Mouse (Mus musculus) neural tube, embryonic 14.5 days (tissue): ENCODE data around the gene Uap1l1. TPM values are rescaled to one million over a fixed set of nuclear protein-coding genes. Genes with fewer than 3 reads are reported as not detected.

ENCODE experiments used
- ATAC-seq: fragments of 200-750 bp; cut with Nextera tagmentation; 2 replicates; pipeline ENCODE4 v1.8.0; 2017; ENCODE audit warnings: low read depth, mild to moderate bottlenecking, moderate TSS enrichment, moderate library complexity
- H3K27ac ChIP-seq: fragments of 300-500 bp; sonication (generic); 2 replicates; pipeline ENCODE4 v1.5.1; 2014; ENCODE audit warnings: low read depth, mild to moderate bottlenecking, control low read depth, low read length, moderate library complexity, mixed read lengths
- H3K27me3 ChIP-seq: fragments of 300-500 bp; sonication (generic); 2 replicates; pipeline ENCODE4 v1.6.1; 2014; ENCODE audit warnings: low read length; ENCODE audit not compliant: control insufficient read depth, insufficient read depth
- H3K36me3 ChIP-seq: fragments of 300-500 bp; sonication (generic); 2 replicates; pipeline ENCODE4 v1.6.1; 2014; ENCODE audit warnings: low read length, mixed read lengths; ENCODE audit not compliant: control insufficient read depth, insufficient read depth
- H3K4me1 ChIP-seq: fragments of 300-500 bp; sonication (generic); 2 replicates; pipeline ENCODE4 v1.6.1; 2014; ENCODE audit warnings: low read length; ENCODE audit not compliant: control insufficient read depth, insufficient read depth
- H3K4me2 ChIP-seq: fragments of 300-500 bp; sonication (generic); 2 replicates; pipeline ENCODE4 v1.6.1; 2014; ENCODE audit warnings: mild to moderate bottlenecking, low read depth, low read length, control low read depth
- H3K4me3 ChIP-seq: fragments of 300-500 bp; sonication (generic); 2 replicates; pipeline ENCODE4 v1.5.1; 2014; ENCODE audit warnings: low read depth, low read length, control low read depth, mixed read lengths
- H3K9ac ChIP-seq: fragments of 300-500 bp; sonication (generic); replicated peaks from 2 replicates; pipeline ENCODE4 v1.6.1; 2014; ENCODE audit warnings: low read depth, mild to moderate bottlenecking, control low read depth, low read length, mixed read lengths
- H3K9me3 ChIP-seq: fragments of 300-500 bp; sonication (generic); 2 replicates; pipeline ENCODE4 v1.6.1; 2016; ENCODE audit warnings: low read length; ENCODE audit not compliant: control insufficient read depth
- WGBS: fragments of 180-500 bp; shearing (Covaris S2); extraction: QIAGEN DNeasy Blood & Tissue Kit; methylation state at CpG from one replicate; pipeline ENCODE4 v1.1.7; 2014; 5-methylcytosine and 5-hydroxymethylcytosine counted together
- polyA plus RNA-seq: library from polyadenylated mRNA; unstranded; fragments of >200 nt; fragmentation: Nextera tagmentation; extraction: Ambion mirVana; gene quantifications from 2 replicates; pipeline ENCODE4 v1.2.1, GENCODE M21; 2014

Gene Uap1l1
- polyA plus RNA-seq, 1 experiment from 2014 or later: 4.6 TPM

GRCm38 (mm10) chr2:25356208-25357079 is 9.0 kb downstream of the Uap1l1 start, which contains the start of gene Dpp7:
Gene Dpp7, minus strand, starts transcription at chr2:25356359.
- ATAC-seq: peak; percentile 81
- peaks cover 14% of the 10 kb centered on the region for H3K4me1 ChIP-seq
- WGBS: 6% methylated on average over 13 of the region's 13 CpGs
- peak within 1 kb of the TSS; percentile 56 for H3K9ac ChIP-seq
- no peaks in the 10 kb centered on the region for H3K9me3 ChIP-seq
- H3K27me3 ChIP-seq: no peaks in the 10 kb centered on the region
- H3K4me2 ChIP-seq: peak within 1 kb of the TSS; percentile 89
- H3K27ac ChIP-seq: no peak within 1 kb of the TSS
- H3K4me3 ChIP-seq: peak within 1 kb of the TSS; percentile 47
- H3K36me3 ChIP-seq: peaks cover 8% of the 10 kb centered on the region

GRCm38 (mm10) chr2:25355419-25356066 is 9.9 kb downstream of the Uap1l1 start:
- no peaks in the 10 kb centered on the region for H3K9me3 ChIP-seq
- peak overlapping the region; percentile 47 for H3K4me3 ChIP-seq
- WGBS: 38% methylated on average over 18 of the region's 18 CpGs
- ATAC-seq: peak; percentile 15; the same call in 1 of the 2 replicates
- no peak overlapping the region for H3K27ac ChIP-seq
- H3K27me3 ChIP-seq: no peaks in the 10 kb centered on the region
- H3K36me3 ChIP-seq: peaks cover 16% of the 10 kb centered on the region
- H3K4me1 ChIP-seq: peaks cover 14% of the 10 kb centered on the region
- H3K9ac ChIP-seq: peak overlapping the region; percentile 56
- H3K4me2 ChIP-seq: peak overlapping the region; percentile 89

- Histone ChIP-seq H3K4me1 (peaks cover 14% of the 10 kb centered on the region), H3K27me3 (no peaks in the 10 kb centered on the region), H3K9me3 (no peaks in the 10 kb centered on the region), H3K27ac (no peak overlapping the region), H3K4me3 (no peak overlapping the region), H3K9ac (no peak overlapping the region), H3K36me3 (peaks cover 29% of the 10 kb centered on the region), H3K4me2 (no peak overlapping the region)
- 93% methylated on average over 6 of the region's 6 CpGs for WGBS
- ATAC-seq: no peak
These were observed 11.3 kb downstream of the Uap1l1 start for GRCm38 (mm10) chr2:25354211-25354610.

- no peak for ATAC-seq
- no peaks in the 10 kb centered on the region for H3K27me3 ChIP-seq
- H3K4me2 ChIP-seq: no peak overlapping the region
- no peak overlapping the region for H3K9ac ChIP-seq
- 95% methylated on average over 3 of the region's 3 CpGs for WGBS
- H3K9me3 ChIP-seq: no peaks in the 10 kb centered on the region
- H3K36me3 ChIP-seq: peaks cover 60% of the 10 kb centered on the region
- no peak overlapping the region for H3K4me3 ChIP-seq
- no peak overlapping the region for H3K27ac ChIP-seq
- peaks cover 6% of the 10 kb centered on the region for H3K4me1 ChIP-seq
These were observed 14.8 kb downstream of the Uap1l1 start for GRCm38 (mm10) chr2:25350701-25351100.

GRCm38 (mm10) chr2:25349499-25349898 is 16.0 kb downstream of the Uap1l1 start:
- no peak for ATAC-seq
- Histone ChIP-seq H3K9ac (no peak overlapping the region), H3K4me2 (no peak overlapping the region), H3K4me1 (no peaks in the 10 kb centered on the region), H3K27ac (no peak overlapping the region), H3K4me3 (no peak overlapping the region), H3K27me3 (no peaks in the 10 kb centered on the region), H3K36me3 (peaks cover 72% of the 10 kb centered on the region), H3K9me3 (no peaks in the 10 kb centered on the region)
- 95% methylated on average over 4 of the region's 4 CpGs for WGBS

GRCm38 (mm10) chr2:25348162-25348561 is 17.3 kb downstream of the Uap1l1 start:
- Histone ChIP-seq H3K27me3 (no peaks in the 10 kb centered on the region), H3K9ac (no peak overlapping the region), H3K36me3 (peaks cover 83% of the 10 kb centered on the region), H3K4me1 (no peaks in the 10 kb centered on the region), H3K9me3 (no peaks in the 10 kb centered on the region), H3K4me2 (no peak overlapping the region), H3K4me3 (no peak overlapping the region), H3K27ac (no peak overlapping the region)
- WGBS: 95% methylated on average over 7 of the region's 7 CpGs
- ATAC-seq: no peak

- H3K9me3 ChIP-seq: no peaks in the 10 kb centered on the region
- H3K36me3 ChIP-seq: peaks cover 52% of the 10 kb centered on the region
- no peak overlapping the region for H3K27ac ChIP-seq
- no peak overlapping the region for H3K4me2 ChIP-seq
- H3K9ac ChIP-seq: no peak overlapping the region
- whole genome bisulfite sequencing: 95% methylated on average over 6 of the region's 6 CpGs
- peaks cover 5% of the 10 kb centered on the region; the same call in 1 of the 2 replicates for H3K4me1 ChIP-seq
- ATAC-seq: no peak
- no peaks in the 10 kb centered on the region for H3K27me3 ChIP-seq
- H3K4me3 ChIP-seq: no peak overlapping the region
These were observed 27.2 kb downstream of the Uap1l1 start for GRCm38 (mm10) chr2:25338303-25338702.

- peak overlapping the region; percentile 93 for H3K4me3 ChIP-seq
- H3K4me2 ChIP-seq: peak overlapping the region; percentile 97
- no peak for ATAC-seq
- peaks cover 14% of the 10 kb centered on the region for H3K4me1 ChIP-seq
- peaks cover 31% of the 10 kb centered on the region for H3K36me3 ChIP-seq
- H3K9ac ChIP-seq: peak overlapping the region; percentile 78
- H3K27ac ChIP-seq: no peak overlapping the region
- no peaks in the 10 kb centered on the region for H3K9me3 ChIP-seq
- no peaks in the 10 kb centered on the region for H3K27me3 ChIP-seq
- WGBS: 88% methylated on average over 2 of the region's 2 CpGs
These were observed 31.9 kb downstream of the Uap1l1 start for GRCm38 (mm10) chr2:25333569-25333968.
